Mouse (Mus musculus): ENCODE measurements around the gene Zmynd11. TPM values are rescaled to one million over a fixed set of nuclear protein-coding genes. Genes with fewer than 3 reads are reported as not detected.

The Zmynd11 gene
- polyA plus RNA-seq, 1 experiment from 2014 or later, result 135 TPM

DNA sequence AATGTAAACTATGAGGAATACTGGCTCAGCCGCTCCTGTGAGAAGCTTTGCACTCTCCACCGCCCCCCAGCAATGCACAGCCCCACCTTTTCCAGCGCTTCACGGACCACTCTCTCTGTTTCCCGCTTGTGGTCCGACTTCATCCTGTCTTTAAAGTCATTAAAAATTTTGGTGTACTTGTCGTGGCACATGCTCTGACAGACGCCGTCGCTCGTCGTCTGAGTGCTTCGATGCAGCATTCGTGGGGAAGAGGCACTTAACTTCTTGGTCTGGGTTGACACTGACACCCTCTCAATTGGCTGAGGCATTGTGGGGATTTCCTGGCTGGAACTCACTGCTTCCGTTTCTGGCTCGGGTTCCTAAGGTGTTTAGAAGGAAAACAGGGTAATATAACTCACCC lies 75.8 kb downstream of the Zmynd11 start:
- Histone ChIP-seq H3K4me2 (ENCODE audit: low read depth, low read length) (no peak overlapping the region), H3K9ac (ENCODE audit: low read depth, low read length) (no peak overlapping the region), H3K27ac (replicated peaks; ENCODE audit: low read depth, low read length) (no peak overlapping the region), H3K36me3 (ENCODE audit: control insufficient read depth, insufficient read depth, low read length) (peaks cover 94% of the 10 kb centered on the region), H3K9me3 (ENCODE audit: control insufficient read depth, low read length) (no peaks in the 10 kb centered on the region), H3K27me3 (replicated peaks; ENCODE audit: control insufficient read depth, insufficient read depth, low read length) (no peaks in the 10 kb centered on the region), H3K4me3 (ENCODE audit: low read depth, low read length) (no peak overlapping the region), H3K4me1 (ENCODE audit: control insufficient read depth, insufficient read depth, low read length) (no peaks in the 10 kb centered on the region; the same call in 1 of the 2 replicates)
- 87% methylated on average over 16 of the region's 16 CpGs for WGBS
- no peak for ATAC-seq (ENCODE audit: low read depth)
- no peak for DNase-seq (ENCODE audit: low spot score)

DNA sequence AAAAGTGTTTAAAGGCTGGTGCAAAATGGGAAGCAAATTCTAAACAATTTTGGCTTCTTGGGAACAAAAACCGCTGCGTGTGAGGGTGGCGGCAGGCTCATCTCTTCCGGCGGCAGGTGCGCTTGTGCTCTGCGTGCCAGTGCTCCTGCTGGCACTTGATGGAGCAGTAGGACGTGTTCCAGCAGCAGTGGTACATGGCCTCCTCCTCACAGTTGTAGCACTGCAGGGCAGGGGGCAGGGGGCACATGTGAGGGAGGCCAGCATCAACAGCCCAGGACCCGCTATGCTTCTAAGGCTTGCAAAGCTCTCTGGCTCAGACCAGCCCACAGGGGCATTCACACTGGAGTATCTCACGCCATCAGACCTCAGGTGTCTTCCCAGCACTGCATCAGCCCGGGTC lies 78.4 kb downstream of the Zmynd11 start:
- peaks cover 95% of the 10 kb centered on the region for H3K36me3 ChIP-seq (ENCODE audit: control insufficient read depth, insufficient read depth, low read length)
- 83% methylated on average over 10 of the region's 11 CpGs for WGBS
- no peak for ATAC-seq (ENCODE audit: low read depth)
- no peaks in the 10 kb centered on the region for H3K4me1 ChIP-seq (ENCODE audit: control insufficient read depth, insufficient read depth, low read length)
- no peak for DNase-seq (ENCODE audit: low spot score)
- H3K4me2 ChIP-seq (ENCODE audit: low read depth, low read length), result no peak overlapping the region
- H3K27ac ChIP-seq (replicated peaks; ENCODE audit: low read depth, low read length), result no peak overlapping the region
- H3K9ac ChIP-seq (ENCODE audit: low read depth, low read length), result no peak overlapping the region
- no peaks in the 10 kb centered on the region for H3K9me3 ChIP-seq (ENCODE audit: control insufficient read depth, low read length)
- no peak overlapping the region for H3K4me3 ChIP-seq (ENCODE audit: low read depth, low read length)
- H3K27me3 ChIP-seq (replicated peaks; ENCODE audit: control insufficient read depth, insufficient read depth, low read length), result no peaks in the 10 kb centered on the region

DNA sequence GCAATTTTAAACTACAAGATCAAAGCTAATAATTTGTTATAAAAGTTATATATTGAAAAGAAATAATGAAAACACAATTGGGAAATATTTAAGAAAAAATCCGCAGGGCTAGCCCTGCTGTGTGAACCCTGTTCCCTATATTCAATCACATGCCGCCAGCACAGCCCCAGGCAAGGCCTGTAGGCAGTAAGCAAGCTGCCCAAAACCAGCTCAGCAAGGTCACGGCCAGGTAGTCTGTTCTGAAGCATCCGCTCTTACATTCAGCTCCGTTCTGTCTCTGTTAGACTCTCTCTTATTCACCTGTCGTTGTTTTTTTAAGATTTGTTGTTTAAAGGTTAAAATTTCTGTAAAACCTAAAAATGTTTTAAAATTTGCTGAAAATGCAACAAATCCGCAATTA lies 78.9 kb downstream of the Zmynd11 start:
- WGBS, result 92% methylated on average over 7 of the region's 7 CpGs
- Histone ChIP-seq H3K36me3 (ENCODE audit: control insufficient read depth, insufficient read depth, low read length) (peaks cover 94% of the 10 kb centered on the region), H3K4me3 (ENCODE audit: low read depth, low read length) (no peak overlapping the region)

DNA sequence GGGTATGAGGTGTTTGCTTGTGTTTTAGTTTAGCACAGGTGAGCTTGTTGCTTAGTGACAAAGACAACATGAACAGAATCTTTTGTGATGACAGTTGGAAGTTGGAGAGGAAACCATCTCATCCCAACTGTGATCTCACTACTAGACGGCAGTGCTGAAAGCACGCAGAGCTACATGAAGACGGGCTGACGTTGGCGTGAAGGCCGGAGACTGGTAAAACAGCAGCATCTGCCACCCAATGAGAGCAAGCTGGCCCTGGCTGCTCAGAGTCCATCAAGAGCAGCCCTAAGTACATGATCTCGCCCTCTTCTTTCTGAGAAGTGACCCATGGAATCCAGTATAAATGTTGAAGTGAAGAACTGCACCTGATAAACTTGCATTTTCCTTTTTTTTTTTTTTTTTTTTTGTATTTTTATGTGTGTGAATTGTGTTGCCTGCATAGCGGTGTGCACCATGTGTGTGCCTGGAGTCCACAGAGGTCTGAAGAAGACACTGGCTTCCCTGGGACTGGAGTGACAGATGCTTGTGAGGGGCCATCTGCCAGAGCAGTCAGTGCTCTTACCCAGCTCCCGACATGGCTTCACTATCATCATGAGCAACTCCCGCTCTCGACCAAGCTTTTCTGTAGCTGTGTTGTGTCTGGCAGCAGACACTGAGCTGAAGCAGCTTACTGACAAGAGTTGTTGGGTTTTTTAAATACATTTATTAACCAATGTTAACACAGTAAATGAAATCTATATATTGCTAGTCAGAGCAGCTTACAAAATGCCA lies 80.8 kb downstream of the Zmynd11 start:
- H3K9me3 ChIP-seq (ENCODE audit: control insufficient read depth, low read length), result no peaks in the 10 kb centered on the region
- no peaks in the 10 kb centered on the region for H3K27me3 ChIP-seq (replicated peaks; ENCODE audit: control insufficient read depth, insufficient read depth, low read length)
- H3K4me2 ChIP-seq (ENCODE audit: low read depth, low read length), result no peak overlapping the region
- 97% methylated on average over 11 of the region's 11 CpGs for WGBS
- DNase-seq (ENCODE audit: low spot score) (no peak), ATAC-seq (ENCODE audit: low read depth) (no peak)
- no peaks in the 10 kb centered on the region for H3K4me1 ChIP-seq (ENCODE audit: control insufficient read depth, insufficient read depth, low read length)
- no peak overlapping the region for H3K27ac ChIP-seq (replicated peaks; ENCODE audit: low read depth, low read length)
- H3K9ac ChIP-seq (ENCODE audit: low read depth, low read length), result no peak overlapping the region
- H3K4me3 ChIP-seq (ENCODE audit: low read depth, low read length), result no peak overlapping the region
- peaks cover 75% of the 10 kb centered on the region for H3K36me3 ChIP-seq (ENCODE audit: control insufficient read depth, insufficient read depth, low read length)

More for the DNA sequence above, 78.9 kb downstream of the Zmynd11 start:
- Histone ChIP-seq H3K27me3 (replicated peaks; ENCODE audit: control insufficient read depth, insufficient read depth, low read length) (no peaks in the 10 kb centered on the region), H3K4me1 (ENCODE audit: control insufficient read depth, insufficient read depth, low read length) (no peaks in the 10 kb centered on the region), H3K27ac (replicated peaks; ENCODE audit: low read depth, low read length) (no peak overlapping the region), H3K9me3 (ENCODE audit: control insufficient read depth, low read length) (no peaks in the 10 kb centered on the region), H3K9ac (ENCODE audit: low read depth, low read length) (no peak overlapping the region), H3K4me2 (ENCODE audit: low read depth, low read length) (no peak overlapping the region)
- DNase-seq (ENCODE audit: low spot score) (no peak), ATAC-seq (ENCODE audit: low read depth) (no peak)

DNA sequence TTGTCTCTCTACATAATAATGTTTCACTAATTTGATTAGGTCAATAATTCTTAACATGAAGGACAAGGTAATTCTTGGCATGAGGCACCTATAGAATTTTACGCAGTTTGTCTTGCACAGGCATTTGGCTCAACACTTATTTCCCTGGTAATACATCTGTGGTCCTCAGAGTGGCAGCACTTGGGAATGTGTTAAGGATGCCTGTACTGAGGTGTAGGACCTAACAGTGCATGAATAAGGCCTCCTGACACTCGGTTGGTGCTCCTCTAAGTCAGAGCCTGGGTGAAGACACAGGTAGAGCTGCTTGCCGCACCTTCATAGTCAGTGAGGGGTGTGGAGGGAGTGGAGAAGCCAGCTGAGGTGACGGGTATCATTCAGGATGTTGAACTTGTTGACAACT lies 81.8 kb downstream of the Zmynd11 start:
- ATAC-seq (ENCODE audit: low read depth) (no peak), DNase-seq (ENCODE audit: low spot score) (no peak)
- Histone ChIP-seq H3K27me3 (replicated peaks; ENCODE audit: control insufficient read depth, insufficient read depth, low read length) (no peaks in the 10 kb centered on the region), H3K4me2 (ENCODE audit: low read depth, low read length) (no peak overlapping the region), H3K4me3 (ENCODE audit: low read depth, low read length) (no peak overlapping the region), H3K9ac (ENCODE audit: low read depth, low read length) (no peak overlapping the region), H3K36me3 (ENCODE audit: control insufficient read depth, insufficient read depth, low read length) (peaks cover 64% of the 10 kb centered on the region), H3K27ac (replicated peaks; ENCODE audit: low read depth, low read length) (no peak overlapping the region), H3K4me1 (ENCODE audit: control insufficient read depth, insufficient read depth, low read length) (no peaks in the 10 kb centered on the region), H3K9me3 (ENCODE audit: control insufficient read depth, low read length) (no peaks in the 10 kb centered on the region)
- WGBS, result 89% methylated on average over 4 of the region's 4 CpGs

DNA sequence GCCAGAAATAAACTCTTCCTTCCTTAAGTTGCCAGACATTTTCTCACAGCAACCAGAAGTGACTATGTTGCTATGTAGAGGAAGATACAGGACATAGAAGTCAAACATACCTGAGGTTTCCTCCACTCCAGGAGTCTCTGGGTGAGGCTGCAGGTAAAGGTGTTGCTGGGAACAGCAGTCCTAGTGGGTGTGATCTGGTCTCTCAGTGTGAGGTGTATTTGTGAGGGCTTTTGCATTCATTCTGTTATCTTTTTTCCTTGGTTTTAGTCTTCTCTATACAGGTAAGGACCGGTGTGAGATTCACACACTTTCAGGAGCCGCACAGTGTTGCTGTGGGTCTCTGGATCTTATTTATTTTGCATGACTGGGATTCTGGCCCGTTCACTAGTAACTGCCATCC lies 83.6 kb downstream of the Zmynd11 start:
- Histone ChIP-seq H3K9ac (ENCODE audit: low read depth, low read length) (no peak overlapping the region), H3K36me3 (ENCODE audit: control insufficient read depth, insufficient read depth, low read length) (peaks cover 47% of the 10 kb centered on the region), H3K27ac (replicated peaks; ENCODE audit: low read depth, low read length) (no peak overlapping the region), H3K4me1 (ENCODE audit: control insufficient read depth, insufficient read depth, low read length) (no peaks in the 10 kb centered on the region), H3K4me3 (ENCODE audit: low read depth, low read length) (no peak overlapping the region), H3K9me3 (ENCODE audit: control insufficient read depth, low read length) (peaks cover under 1% of the 10 kb centered on the region), H3K4me2 (ENCODE audit: low read depth, low read length) (no peak overlapping the region), H3K27me3 (replicated peaks; ENCODE audit: control insufficient read depth, insufficient read depth, low read length) (no peaks in the 10 kb centered on the region)
- ATAC-seq (ENCODE audit: low read depth), result no peak
- DNase-seq (ENCODE audit: low spot score), result no peak
- 98% methylated on average over 3 of the region's 3 CpGs for WGBS

DNA sequence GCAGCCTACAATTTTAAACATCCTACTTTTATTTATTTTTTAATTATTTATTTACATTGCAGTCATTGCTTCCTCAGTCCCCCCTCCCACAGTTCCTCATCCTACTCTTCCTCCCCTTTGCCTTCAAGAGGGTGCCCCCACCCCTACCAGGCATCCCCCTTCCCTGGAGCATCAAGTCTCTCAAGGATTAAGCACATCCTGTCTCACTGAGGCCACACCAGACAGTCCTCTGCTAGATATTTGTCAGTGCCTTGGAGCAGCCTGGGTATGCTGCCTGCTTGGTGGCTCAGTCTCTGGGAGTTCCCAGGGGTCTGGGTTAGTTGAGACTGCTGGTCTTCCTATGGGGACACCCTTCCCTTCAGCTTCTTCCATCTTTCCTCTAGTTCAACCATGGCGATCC lies 91.0 kb downstream of the Zmynd11 start:
- no peaks in the 10 kb centered on the region for H3K4me1 ChIP-seq (ENCODE audit: control insufficient read depth, insufficient read depth, low read length)
- no peak overlapping the region for H3K27ac ChIP-seq (replicated peaks; ENCODE audit: low read depth, low read length)
- no peaks in the 10 kb centered on the region for H3K36me3 ChIP-seq (ENCODE audit: control insufficient read depth, insufficient read depth, low read length)
- peaks cover 8% of the 10 kb centered on the region for H3K9me3 ChIP-seq (ENCODE audit: control insufficient read depth, low read length)
- WGBS, result 93% methylated on average over 1 of the region's 1 CpGs
- no peaks in the 10 kb centered on the region for H3K27me3 ChIP-seq (replicated peaks; ENCODE audit: control insufficient read depth, insufficient read depth, low read length)
- no peak overlapping the region for H3K4me3 ChIP-seq (ENCODE audit: low read depth, low read length)
- no peak for ATAC-seq (ENCODE audit: low read depth)
- no peak for DNase-seq (ENCODE audit: low spot score)
- no peak overlapping the region for H3K4me2 ChIP-seq (ENCODE audit: low read depth, low read length)
- H3K9ac ChIP-seq (ENCODE audit: low read depth, low read length), result no peak overlapping the region

DNA sequence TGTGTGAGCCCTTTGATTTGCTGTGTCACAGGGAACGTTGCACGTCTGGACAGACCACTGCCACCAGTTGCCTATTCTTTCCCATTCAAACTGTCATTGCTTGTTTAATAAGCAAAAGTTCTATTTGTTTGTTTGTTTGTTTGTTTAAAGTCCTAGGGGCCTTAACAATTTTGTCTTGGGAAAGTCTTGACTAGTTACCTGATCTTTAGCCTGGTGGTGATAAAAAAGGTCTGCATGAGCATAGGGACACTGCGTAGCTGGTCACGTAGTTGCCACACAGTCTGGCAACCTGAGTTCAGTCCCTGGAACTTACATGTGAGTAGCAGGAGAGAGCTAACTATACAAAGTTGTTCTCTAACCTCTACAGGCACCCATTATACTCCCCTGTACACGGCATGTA lies 95.9 kb downstream of the Zmynd11 start:
- Histone ChIP-seq H3K4me3 (ENCODE audit: low read depth, low read length) (no peak overlapping the region), H3K27ac (replicated peaks; ENCODE audit: low read depth, low read length) (no peak overlapping the region), H3K36me3 (ENCODE audit: control insufficient read depth, insufficient read depth, low read length) (0 out of 2 replicates have a peak, but pooled peaks cover 12% of the 10 kb centered on the region), H3K4me1 (ENCODE audit: control insufficient read depth, insufficient read depth, low read length) (no peaks in the 10 kb centered on the region), H3K4me2 (ENCODE audit: low read depth, low read length) (no peak overlapping the region), H3K9ac (ENCODE audit: low read depth, low read length) (no peak overlapping the region), H3K9me3 (ENCODE audit: control insufficient read depth, low read length) (no peaks in the 10 kb centered on the region), H3K27me3 (replicated peaks; ENCODE audit: control insufficient read depth, insufficient read depth, low read length) (no peaks in the 10 kb centered on the region)
- 87% methylated on average over 5 of the region's 5 CpGs for WGBS
- DNase-seq (ENCODE audit: low spot score), result no peak
- no peak for ATAC-seq (ENCODE audit: low read depth)

DNA sequence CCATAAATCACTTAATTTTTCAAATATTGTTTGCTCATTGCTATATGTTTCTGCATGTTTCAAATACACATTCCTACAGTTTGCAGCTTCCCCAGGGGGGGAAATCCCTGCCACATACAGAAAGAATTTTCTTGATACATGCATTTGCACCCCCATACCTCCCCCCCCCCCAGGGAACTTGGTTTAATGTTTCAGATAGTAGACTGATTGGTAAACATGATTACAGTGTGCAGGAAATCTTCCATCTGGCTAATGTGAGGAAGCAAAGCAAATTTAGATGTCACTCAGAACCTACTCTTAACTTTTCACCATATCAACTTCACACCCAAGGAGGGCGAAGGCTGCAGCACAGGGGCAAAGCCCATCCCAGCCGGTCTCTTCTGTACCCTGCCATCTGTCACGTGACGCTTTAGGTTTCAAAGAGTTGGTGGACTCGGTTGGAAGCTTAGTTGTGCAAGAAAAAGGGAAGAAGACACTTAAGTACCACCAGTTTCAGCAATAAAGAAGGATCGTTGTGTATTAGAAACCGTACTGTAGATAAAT lies 97.1 kb downstream of the Zmynd11 start:
- no peak overlapping the region for H3K9ac ChIP-seq (ENCODE audit: low read depth, low read length)
- DNase-seq (ENCODE audit: low spot score) (no peak), ATAC-seq (ENCODE audit: low read depth) (no peak)
- H3K4me1 ChIP-seq (ENCODE audit: control insufficient read depth, insufficient read depth, low read length), result no peaks in the 10 kb centered on the region
- WGBS, result 77% methylated on average over 7 of the region's 7 CpGs
- no peaks in the 10 kb centered on the region for H3K9me3 ChIP-seq (ENCODE audit: control insufficient read depth, low read length)
- H3K27me3 ChIP-seq (replicated peaks; ENCODE audit: control insufficient read depth, insufficient read depth, low read length), result no peaks in the 10 kb centered on the region
- H3K36me3 ChIP-seq (ENCODE audit: control insufficient read depth, insufficient read depth, low read length), result peaks cover 20% of the 10 kb centered on the region; the same call in 1 of the 2 replicates
- no peak overlapping the region for H3K4me3 ChIP-seq (ENCODE audit: low read depth, low read length)
- H3K4me2 ChIP-seq (ENCODE audit: low read depth, low read length), result no peak overlapping the region
- H3K27ac ChIP-seq (replicated peaks; ENCODE audit: low read depth, low read length), result no peak overlapping the region
